Mouse (Mus musculus) layer of hippocampus, adult 8-10 months (tissue): ENCODE data around the gene Gm13871. TPM values are rescaled to one million over a fixed set of nuclear protein-coding genes. Genes with fewer than 3 reads are reported as not detected.
"Not testable (repeated sequence)": the region's sequence is repeated elsewhere in the genome, so short reads cannot be mapped to it uniquely, and the experiment has no call there.

ENCODE experiments used
- DNase-seq, 2 experiments: peaks; one replicate each; pipeline ENCODE4 v3.0.0; 2022; ENCODE audit warnings: low spot score in 2 of 2
- total RNA-seq, 4 experiments: library from RNA; stranded (reverse); gene quantifications; 2 replicates each; pipeline ENCODE4 v1.2.4; 2022

Gm13871 gene
- not detected for total RNA-seq

DNA sequence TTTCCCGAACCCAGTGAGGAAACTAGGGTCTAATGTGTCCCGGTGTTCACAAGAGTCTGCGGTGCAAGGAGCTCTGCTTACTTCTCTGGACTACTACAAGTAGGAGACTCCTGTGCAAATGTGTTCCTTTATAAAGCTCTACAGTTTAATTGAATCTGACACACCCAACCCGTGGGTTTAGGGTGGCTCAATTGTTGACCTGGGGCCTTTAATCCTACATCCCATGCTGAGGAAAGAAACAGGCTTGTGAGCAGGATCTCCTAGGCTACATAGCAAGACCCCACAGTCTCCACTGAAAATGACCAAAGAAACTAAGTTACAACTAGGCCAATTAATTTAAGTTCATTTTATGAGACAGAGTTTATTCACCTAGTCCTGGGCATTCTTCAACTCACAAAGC lies at the start of gene Gm13871:
TSS of gene Gm13871 (minus strand) at position 101 of the 400 bp plus-strand sequence.
- DNase-seq = not testable (repeated sequence)

DNA sequence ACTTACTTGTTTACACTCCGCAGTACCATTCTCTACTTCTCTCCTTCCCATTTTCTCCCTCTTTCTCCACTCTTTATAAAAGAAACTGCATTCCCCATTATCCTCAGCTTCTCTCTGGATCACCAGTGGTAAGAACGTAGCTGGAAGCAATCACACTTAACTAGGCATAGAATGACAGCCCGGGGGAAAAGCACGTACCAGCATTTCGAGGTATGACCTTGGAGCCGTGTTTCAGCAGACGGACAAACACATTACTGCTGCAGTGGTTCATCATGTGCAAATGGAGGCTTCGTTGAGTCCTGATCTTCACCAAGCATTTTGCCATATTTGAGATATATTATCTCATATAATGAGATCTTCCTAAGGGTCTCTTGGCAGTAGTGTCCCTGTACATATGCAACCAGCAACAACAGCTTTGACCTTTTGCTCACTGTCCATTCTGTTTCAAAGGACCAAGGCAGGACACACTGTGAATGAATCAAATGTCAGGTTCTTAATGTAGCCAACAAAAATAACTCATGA lies 44.7 kb upstream of the Gm13871 start, which contains the start of gene 2310002L09Rik:
TSS of gene 2310002L09Rik (minus strand) at position 472 of the 522 bp plus-strand sequence.
- DNase-seq = no peak

GRCm38 (mm10) chr4:73920660-73921059 lies 14.9 kb upstream of the Gm13871 start, which contains the start of gene Gm11756:
Gene Gm11756 (minus strand): TSS chr4:73920760.
- DNase-seq = not testable (repeated sequence)

DNA sequence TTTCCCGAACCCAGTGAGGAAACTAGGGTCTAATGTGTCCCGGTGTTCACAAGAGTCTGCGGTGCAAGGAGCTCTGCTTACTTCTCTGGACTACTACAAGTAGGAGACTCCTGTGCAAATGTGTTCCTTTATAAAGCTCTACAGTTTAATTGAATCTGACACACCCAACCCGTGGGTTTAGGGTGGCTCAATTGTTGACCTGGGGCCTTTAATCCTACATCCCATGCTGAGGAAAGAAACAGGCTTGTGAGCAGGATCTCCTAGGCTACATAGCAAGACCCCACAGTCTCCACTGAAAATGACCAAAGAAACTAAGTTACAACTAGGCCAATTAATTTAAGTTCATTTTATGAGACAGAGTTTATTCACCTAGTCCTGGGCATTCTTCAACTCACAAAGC lies 14.7 kb downstream of the Gm13871 start, which contains the start of gene Gm11757:
TSS of gene Gm11757 (minus strand) at position 101 of the 400 bp plus-strand sequence.
- DNase-seq = not testable (repeated sequence)

- not testable (repeated sequence) for DNase-seq
Observed at GRCm38 (mm10) chr4:73876166-73876565, 29.6 kb downstream of the Gm13871 start, which contains the start of gene Gm11758. Gene Gm11758 (minus strand): TSS chr4:73876266.

Other genes starting within 250 kb of the Gm13871 start
- gene Gm11239, start 237.6 kb downstream of the Gm13871 start, total RNA-seq = not detected
- gene Gm428, start 222.4 kb downstream of the Gm13871 start, total RNA-seq = not detected
- under 1 TPM in 1 of 4 experiments, not detected in 3; 0.07 TPM for gene Rasef, start 115.0 kb downstream of the Gm13871 start, total RNA-seq
- gene Gm11758, start 29.7 kb downstream of the Gm13871 start, total RNA-seq = not detected
- gene Gm11757, start 14.8 kb downstream of the Gm13871 start, total RNA-seq = not detected
- not detected for gene Gm11756, start 14.8 kb upstream of the Gm13871 start, total RNA-seq
- not detected for gene 2310002L09Rik, start 44.9 kb upstream of the Gm13871 start, total RNA-seq
- gene Frmd3, start 107.5 kb upstream of the Gm13871 start, total RNA-seq = 1 to 10 TPM; 3.4 to 4.3 (median 3.7) TPM